Mouse (Mus musculus): ENCODE measurements at regions not wholly inside any gene's neighbourhood (a gene's known extent, or its start where the extent isn't known, plus 50 kb on each side); places are given as distances from the start of the nearest gene placed in this dataset.

DNA sequence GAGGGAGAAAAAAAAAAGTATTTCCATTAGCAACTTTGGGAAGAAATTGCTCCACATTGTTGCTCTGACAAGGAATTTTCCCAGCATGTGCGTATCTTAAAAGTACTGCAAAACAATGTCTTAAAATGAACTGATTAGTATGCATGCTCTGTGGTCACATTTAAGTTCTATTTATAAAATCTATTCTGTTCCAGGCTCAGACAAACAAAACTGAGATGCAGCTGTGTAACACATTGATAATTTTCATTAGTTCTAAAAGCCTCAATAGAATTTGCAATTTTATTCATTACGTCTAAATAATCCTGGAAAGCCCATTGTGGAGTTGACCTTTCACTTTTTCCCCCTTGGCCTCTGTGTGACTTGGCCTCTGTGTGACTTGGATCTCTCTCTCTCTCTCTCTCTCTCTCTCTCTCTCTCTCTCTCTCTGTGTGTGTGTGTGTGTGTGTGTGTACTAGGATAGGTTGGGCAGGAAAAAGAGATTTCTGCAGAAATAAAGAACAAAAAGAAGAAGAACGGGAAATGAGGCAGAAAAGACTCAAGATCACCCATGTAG lies 262.8 kb upstream of the Tenm2 start:
- TF ChIP-seq CTCF (IDR thresholded peaks at IDR 0.05; ENCODE audit: low read depth) (no peak), EP300 (optimal IDR thresholded peaks at IDR 0.05) (no peak)
